Mouse (Mus musculus) cortical plate, adult 2 months (tissue): Measurements from ENCODE around the gene Dlg4.

Experiments used
- CTCF ChIP-seq: fragments of 200-500 bp; IDR thresholded peaks from 2 replicates; pipeline ENCODE4 v1.5.1; 2011; ENCODE audit warnings: mild to moderate bottlenecking, control low read depth, low read length; ENCODE audit not compliant: insufficient read depth; ENCODE audit errors: extremely low read depth
- POLR2A ChIP-seq: fragments of 200-500 bp; IDR thresholded peaks from 2 replicates; pipeline ENCODE4 v1.6.1; 2011; ENCODE audit warnings: mild to moderate bottlenecking, low read length, control low read depth; ENCODE audit not compliant: insufficient read depth; ENCODE audit errors: extremely low read depth

GRCm38 (mm10) chr11:69982225-69982624, 34.5 kb upstream of the Dlg4 start, which contains the start of gene Elp5:
- TF ChIP-seq POLR2A, result no peak
- no peak for TF ChIP-seq CTCF
